ENCODE assay signal across 13 mouse cellular contexts in genomic region chr13:29590685-29591084, GRCm38 (mm10).
"Had no signal": no experiment of that assay in that cellular context is flagged by ENCODE, and none has a peak within 500 bp of the region (broad histone marks: within the 10 kb centered on the region; RNA-seq: fewer than 3 reads in every experiment).

No protein-coding gene starts in this region.

- H3K9me3 ChIP-seq: liver, embryonic 13.5 days had no signal

- H3K27ac ChIP-seq: kidney, embryonic 15.5 days; left cerebral cortex, adult 2 months; liver, embryonic 13.5 days had no signal

- H3K4me1 ChIP-seq: kidney, embryonic 15.5 days; liver, embryonic 13.5 days; midbrain, embryonic 12.5 days had no signal

- H3K36me3 ChIP-seq: liver, embryonic 13.5 days; midbrain, embryonic 12.5 days had no signal

- H3K4me3 ChIP-seq: kidney, embryonic 15.5 days; left cerebral cortex, adult 2 months; liver, embryonic 13.5 days; midbrain, embryonic 12.5 days had no signal

- DNase-seq: kidney, adult 8-10 months; kidney, postnatal 10 days; kidney, postnatal 36 days; layer of hippocampus, postnatal 36 days; liver, embryonic 13.5 days; lung, adult 2 months; lung, postnatal 14 days; lung, postnatal 4 days; thymus, adult 18-20 months; thymus, postnatal 36 days had no signal

- H3K4me2 ChIP-seq: kidney, embryonic 15.5 days; liver, embryonic 13.5 days; midbrain, embryonic 12.5 days had no signal

- H3K27me3 ChIP-seq: kidney, embryonic 15.5 days; liver, embryonic 13.5 days; midbrain, embryonic 12.5 days had no signal

- H3K9ac ChIP-seq: kidney, embryonic 15.5 days; liver, embryonic 13.5 days; midbrain, embryonic 12.5 days had no signal
